Mouse (Mus musculus) MN1 (cell line): ENCODE data around the gene Pde1a.

Experiments
- DNase-seq: peaks from one replicate; pipeline ENCODE4 v3.0.0-alpha.2; 2016; ENCODE audit warnings: low spot score

The Pde1a gene

GRCm38 (mm10) chr2:80046751-80047513 is 82.3 kb downstream of the Pde1a start:
- DNase-seq, result no peak

DNA sequence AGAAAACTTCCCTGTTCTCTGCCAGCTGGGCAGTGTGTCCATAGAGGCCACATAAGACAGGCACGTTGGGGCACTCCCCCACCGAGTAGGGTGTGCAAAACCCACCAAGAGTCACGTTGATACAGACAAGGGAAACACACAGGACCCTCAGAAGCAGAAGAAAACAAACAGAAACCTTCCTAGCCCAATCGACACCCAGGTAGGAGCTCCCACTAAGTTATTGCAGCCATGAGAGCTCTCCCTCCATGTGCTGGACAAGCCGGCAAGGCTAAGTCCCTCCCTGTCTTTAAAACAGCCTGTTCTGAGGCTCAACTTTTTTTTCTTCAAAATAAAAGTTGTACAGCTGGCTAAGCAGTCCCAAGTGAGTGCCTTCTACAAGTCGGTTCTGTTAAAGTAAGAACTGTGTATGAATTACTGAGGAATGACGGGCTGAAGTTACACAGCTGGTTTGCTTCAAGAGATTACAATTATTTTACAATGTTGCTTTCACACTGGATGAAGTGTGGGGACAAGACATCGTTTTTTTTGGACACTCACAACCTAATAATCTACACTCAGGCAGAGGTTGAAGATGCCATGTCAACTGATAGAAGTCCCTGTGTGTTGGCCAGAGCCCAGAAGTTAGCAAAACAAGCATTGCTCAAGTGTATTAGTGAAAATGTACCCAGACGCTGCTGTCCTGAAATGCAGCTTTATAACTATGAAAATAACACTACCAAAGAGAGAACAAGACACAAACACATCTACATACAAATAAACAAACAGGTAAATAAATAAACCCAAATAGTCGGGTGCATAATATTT is 90.4 kb downstream of the Pde1a start:
- no peak for DNase-seq

- no peak for DNase-seq
These were observed 91.3 kb downstream of the Pde1a start for GRCm38 (mm10) chr2:80037971-80038370.

DNA sequence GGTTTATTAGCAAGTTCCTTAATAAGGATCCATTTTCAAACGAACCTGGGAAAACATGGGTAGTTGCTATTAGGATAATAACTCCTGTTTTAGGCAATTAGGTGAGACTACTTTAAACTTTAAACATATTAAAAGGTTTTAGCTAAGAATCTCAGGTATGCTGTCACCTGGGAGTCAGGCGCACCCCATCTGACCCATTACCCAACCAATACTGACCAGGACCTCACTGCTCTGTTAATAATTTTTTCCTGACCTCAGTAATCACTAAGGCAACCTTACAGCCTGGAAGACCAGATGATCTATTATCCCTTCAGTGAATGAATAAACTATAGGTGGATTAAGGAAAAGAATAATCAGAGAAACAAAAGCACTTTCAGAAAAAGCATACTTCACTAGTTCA is 100.2 kb downstream of the Pde1a start:
- no peak for DNase-seq

DNA sequence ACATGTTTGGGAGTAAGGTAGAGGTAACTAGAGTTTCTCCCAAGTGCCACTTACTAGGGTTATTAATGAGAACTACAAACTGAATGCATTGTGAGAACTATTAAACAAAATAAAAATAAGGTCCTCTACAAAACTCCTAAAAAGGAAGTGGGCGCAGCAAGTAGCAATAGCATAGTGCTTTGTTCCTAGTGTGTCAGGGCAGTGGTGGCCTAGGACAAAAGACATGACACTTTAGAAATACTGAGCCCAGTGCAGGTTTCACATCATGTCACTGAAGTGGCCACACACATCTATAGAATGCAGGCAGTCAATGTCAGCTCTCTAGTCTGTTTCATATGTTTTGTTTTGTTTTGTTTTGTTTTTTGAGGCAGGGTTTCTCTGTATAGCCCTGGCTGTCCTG is 103.2 kb downstream of the Pde1a start:
- DNase-seq, result no peak

DNA sequence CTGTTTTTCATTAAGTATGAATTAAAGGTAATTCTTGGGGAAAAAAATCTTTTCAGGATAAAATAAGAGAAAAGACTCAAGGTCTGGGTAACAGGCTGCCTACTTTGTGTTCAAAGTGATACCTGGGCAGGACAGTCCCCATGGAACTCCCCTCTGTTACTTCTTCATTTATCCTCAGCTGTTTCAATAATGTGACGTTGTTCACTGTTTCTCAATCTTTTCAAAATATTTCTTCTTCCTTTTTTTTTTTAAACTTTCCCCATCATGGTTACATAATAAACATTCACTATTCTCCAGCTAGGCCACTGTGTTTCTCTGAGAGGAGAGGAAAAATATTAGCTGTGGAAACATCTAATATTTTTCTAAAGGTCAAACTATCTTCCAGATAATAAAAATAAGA is 103.7 kb downstream of the Pde1a start:
- DNase-seq, result no peak

DNA sequence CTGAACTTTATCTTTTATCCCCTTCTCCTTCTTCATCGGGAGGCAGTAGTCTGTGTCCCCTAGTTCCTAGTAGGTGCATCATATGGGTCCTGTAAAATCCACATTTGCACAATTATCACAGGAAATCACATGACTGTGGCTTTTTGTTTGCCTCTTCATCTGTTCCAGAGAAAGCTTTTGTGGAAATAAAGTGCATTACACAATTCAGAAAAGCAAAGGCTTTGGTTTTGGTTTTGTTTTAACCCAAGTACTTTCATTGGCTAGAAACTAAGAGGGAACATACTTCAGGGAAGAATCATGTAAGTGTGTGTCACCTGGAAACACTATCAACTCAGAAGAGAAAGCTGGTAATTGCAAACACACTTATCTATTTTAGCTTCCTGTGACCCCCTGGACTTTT is 104.2 kb downstream of the Pde1a start:
- DNase-seq, result no peak

- no peak for DNase-seq
These were observed 115.1 kb downstream of the Pde1a start for GRCm38 (mm10) chr2:80014161-80014560.

- DNase-seq, result no peak
These were observed 116.2 kb downstream of the Pde1a start for GRCm38 (mm10) chr2:80013060-80013459.

DNA sequence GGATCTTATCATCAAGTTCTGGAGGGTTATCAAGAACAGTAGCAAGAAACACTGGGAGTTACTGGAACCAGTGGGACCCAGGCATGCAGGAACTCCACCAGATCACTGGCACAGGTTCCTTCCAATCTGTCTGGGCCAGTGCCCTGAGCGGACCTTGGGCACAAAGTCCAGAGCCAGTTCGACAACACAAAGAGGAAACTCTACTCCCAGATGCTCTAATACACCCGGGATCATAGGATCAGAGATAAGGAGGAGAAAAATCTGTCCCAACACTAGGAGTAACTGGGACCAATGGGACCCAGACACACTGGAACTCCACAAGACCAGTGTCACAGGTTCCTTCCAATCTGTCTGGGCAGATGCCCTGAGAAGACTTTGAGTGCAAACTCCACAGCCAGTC is 130.1 kb downstream of the Pde1a start:
- DNase-seq, result no peak

GRCm38 (mm10) chr2:79998460-79998859 is 130.8 kb downstream of the Pde1a start:
- no peak for DNase-seq

- DNase-seq, result no peak
These were observed 137.6 kb downstream of the Pde1a start for GRCm38 (mm10) chr2:79991642-79992041.

GRCm38 (mm10) chr2:79983778-79984177 is 145.5 kb downstream of the Pde1a start:
- no peak for DNase-seq

- no peak for DNase-seq
These were observed 146.0 kb downstream of the Pde1a start for GRCm38 (mm10) chr2:79983222-79983632.

- no peak for DNase-seq
These were observed 147.5 kb downstream of the Pde1a start for GRCm38 (mm10) chr2:79981781-79982180.

- no peak for DNase-seq
These were observed 150.3 kb downstream of the Pde1a start for GRCm38 (mm10) chr2:79978992-79979391.

DNA sequence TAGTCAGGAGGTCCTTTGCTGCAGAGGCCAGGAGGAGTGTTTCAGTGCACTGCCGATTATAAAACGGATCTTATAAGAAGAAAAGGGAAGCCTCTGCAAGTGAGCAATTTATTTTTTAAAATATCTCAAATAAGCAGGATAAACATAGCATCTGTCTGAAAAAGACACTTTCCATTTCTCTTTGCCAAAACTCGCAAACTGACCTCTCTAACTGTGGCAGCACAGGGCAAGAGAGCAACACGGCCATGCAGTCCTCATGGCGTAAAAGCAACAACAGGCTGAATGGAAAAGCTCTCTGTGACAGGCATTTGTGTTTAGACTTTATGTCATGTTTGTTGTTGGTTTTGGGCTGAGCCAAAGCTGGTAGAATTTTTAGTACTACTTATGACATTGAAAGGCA is 152.0 kb downstream of the Pde1a start:
- no peak for DNase-seq

GRCm38 (mm10) chr2:79975947-79976346 is 153.3 kb downstream of the Pde1a start:
- no peak for DNase-seq

GRCm38 (mm10) chr2:79972271-79972670 is 157.0 kb downstream of the Pde1a start:
- DNase-seq, result no peak

DNA sequence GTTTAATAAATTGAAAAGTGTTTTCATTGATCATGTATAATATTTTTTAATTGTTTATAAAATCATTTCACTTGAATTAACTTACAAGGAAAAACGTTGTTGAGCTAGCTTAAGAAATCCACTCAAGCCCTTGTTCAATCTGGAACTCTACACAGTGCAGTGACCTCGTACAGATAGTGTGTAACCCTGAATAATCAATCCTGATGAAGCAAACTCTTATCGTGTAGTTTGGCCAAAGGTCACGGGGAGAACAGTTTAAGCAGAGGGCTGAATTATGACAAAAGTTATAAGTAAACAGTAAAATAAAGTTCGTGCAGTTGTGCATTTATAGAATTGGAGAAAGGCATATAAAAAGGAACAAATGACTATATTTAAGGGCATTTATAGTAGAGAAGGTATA is 159.7 kb downstream of the Pde1a start:
- no peak for DNase-seq

GRCm38 (mm10) chr2:79966681-79967506 is 162.4 kb downstream of the Pde1a start:
- DNase-seq, result no peak

GRCm38 (mm10) chr2:79966086-79966485 is 163.2 kb downstream of the Pde1a start:
- DNase-seq, result no peak

GRCm38 (mm10) chr2:79964964-79965363 is 164.3 kb downstream of the Pde1a start:
- no peak for DNase-seq
